Mouse (Mus musculus) natural killer cell, adult 2 months (primary cell): ENCODE data around the gene Itih4.

Experiments
- DNase-seq, 2 experiments: peaks; one replicate each; pipeline ENCODE4 v3.0.0; 2022; ENCODE audit warnings: low spot score in 2 of 2

The Itih4 gene

DNA sequence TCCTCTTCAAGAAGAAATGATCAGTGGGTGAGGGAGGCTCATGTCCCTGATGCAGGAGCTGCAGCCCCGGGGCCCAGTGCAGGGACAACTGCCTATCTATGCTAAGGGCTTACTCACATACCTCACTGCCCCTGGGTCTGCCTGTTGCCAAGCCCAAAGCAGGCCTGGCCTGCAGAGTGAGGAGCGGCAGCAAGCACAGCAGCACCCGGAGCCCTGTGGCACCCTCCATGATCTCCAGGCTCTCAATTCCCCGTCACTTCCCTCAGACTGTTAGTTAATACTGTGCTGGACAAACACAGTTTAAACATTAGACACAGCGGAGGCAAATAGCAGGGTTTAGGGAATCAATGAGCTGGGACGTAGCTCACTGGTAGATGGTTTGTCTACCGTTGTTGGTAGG, 56.8 kb downstream of the Itih4 start, which contains the start of gene Itih1:
Itih1 (minus strand) TSS at position 252 of the 400 bp plus-strand sequence.
- no peak for DNase-seq

DNA sequence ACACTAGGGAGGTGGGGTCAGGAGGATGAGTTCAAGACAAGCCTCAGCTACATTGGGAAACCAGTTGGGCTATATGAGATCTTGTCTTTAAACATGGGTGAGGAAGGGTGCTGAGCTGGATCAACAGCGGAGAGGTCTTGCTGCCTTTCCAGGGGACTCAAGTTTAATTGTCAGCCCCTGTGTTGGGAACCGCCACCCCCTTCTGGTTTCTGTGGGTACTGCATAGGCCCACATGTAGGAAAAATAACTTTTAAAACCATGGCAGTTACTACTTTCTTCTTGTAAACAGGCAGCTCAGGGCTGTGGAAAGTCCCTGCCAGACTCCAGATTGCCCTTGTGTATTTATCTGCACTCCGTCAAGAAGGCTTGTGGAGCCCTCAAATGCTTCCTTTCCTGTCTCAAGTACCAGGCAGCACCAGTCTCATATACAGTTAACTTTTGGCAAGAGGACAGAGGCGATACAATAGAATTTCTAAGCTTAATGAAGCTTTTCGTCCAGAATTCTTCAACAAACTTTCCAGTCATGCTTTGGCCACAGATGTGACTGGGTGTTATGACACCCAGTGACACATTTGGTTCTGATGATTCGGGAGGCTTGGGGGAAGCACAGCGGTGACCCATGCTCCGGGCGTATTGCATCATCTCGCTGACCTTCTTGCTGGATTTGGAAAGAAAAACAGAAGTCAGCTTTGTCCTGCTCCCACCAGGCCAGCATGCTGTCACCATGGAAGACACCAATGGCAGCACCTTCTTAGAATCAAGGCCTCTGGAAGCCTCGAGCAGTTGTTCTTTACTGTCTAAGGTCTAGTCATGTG, 57.8 kb downstream of the Itih4 start:
- DNase-seq = peak; percentile 37 to 49

DNA sequence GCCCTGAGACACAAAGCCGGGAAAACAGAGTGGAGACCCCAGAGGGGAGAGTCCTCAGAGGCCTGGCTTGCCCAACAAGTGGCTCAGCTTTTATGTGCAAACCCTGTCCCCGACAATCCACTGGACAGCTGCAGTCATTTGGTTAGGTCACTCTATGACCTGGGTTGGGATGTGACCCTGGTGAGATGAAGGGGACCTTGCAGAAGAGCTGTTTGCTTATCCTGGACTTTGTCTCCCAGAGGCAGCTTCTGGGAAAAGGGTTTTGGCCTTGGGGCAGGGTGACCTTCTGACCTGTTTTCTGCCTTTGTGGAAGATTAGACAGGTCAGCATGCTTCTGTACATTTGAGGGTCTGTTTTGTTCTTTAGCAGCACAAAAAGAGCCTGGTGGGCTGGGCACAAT, 58.5 kb downstream of the Itih4 start:
- DNase-seq = no peak

DNA sequence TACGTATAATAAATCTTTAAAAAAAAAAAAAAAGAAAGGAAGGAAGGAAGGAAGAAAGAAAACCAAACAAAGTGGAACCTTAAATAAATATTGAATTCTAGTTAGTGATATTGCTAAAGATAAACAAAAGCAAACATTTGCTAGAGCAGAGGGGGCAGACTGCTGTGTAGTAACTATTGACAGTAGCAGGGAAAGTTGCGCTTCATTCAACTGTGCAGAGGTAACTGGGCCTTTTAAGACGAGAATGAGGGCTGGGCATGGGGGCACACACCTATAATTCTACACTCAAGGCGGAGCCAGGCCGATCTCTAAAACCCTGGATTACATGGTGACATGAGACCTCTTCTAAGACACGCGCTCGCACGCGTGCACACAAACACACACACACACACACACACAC, 63.7 kb downstream of the Itih4 start:
- DNase-seq = no peak

DNA sequence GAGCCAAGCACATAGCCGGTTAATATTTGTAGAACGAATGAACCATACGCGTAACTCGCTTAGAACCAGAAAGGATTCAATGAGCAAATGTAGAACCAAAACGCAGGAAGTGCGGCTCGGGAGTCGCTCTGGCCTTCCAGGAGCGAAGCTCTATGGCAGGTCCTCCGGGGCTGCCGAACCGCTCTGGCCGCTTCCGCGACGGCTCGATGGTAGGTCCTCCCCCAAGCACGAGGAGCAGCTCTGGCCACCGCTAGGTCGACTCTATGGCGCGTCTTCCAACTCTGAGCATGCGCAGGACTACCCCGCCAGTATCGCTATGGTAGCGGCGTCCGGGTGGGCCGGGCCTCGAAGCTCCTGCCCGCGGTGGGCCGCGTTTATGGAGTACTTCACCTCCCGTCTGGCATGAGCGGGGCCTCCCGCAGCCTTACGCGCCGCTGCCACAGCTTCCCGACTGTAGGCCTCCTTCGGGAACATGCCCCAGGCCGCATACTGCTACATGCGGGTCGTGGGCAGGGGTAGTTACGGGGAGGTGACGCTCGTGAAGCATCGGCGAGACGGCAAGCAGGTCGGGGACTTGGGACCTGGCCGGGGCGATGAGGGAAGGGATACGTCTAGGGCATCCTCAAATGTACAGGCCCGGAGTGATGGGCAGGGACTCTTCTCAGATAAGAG, 65.0 kb downstream of the Itih4 start, which contains the start of gene Nek4:
Nek4 (plus strand) TSS at position 224 of the 672 bp plus-strand sequence.
- peak; percentile 95 to 96 for DNase-seq
